Mouse (Mus musculus) heart, adult 8-10 months (tissue): Measurements from ENCODE around the gene Atoh8. TPM values are rescaled to one million over a fixed set of nuclear protein-coding genes. Genes with fewer than 3 reads are reported as not detected.

Source experiments
- DNase-seq: peaks from one replicate; pipeline ENCODE4 v3.0.0; 2022; ENCODE audit warnings: low spot score
- total RNA-seq, 4 experiments: library from RNA; stranded (reverse); gene quantifications; 2 replicates each; pipeline ENCODE4 v1.2.4; 2022

Gene Atoh8
- total RNA-seq, 4 experiments from 2014 or later, result 9.6 to 10.9 (median 10.1) TPM

DNA sequence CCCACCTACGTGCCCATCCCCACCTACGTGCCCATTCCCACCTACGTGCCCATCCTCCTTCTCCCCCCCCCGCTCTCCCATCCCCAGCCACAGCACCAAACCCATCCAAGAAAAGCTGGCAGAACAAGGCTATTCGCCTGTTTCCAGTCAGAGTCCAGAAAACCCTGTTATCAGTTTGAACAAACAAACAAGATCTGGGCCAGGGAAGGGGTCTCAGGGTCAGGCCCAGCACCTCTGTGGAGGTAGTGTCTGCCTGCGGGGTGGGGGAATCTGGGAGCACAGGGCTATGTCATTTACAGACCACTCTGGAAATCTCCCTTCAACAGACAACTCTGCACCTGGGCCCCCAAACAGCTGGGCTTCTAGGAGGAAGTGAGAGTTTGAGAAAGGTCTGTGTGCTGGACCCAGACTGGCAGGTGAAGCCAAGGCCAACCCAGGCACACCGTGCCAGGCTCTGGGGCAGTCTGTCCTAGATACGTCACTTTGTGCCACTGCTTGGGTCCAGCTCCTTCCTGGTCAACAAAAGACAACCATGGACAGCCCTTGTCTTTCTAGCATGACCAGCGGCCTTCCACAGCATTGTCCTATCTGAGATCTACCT, 7.6 kb downstream of the Atoh8 start:
- DNase-seq, result no peak

DNA sequence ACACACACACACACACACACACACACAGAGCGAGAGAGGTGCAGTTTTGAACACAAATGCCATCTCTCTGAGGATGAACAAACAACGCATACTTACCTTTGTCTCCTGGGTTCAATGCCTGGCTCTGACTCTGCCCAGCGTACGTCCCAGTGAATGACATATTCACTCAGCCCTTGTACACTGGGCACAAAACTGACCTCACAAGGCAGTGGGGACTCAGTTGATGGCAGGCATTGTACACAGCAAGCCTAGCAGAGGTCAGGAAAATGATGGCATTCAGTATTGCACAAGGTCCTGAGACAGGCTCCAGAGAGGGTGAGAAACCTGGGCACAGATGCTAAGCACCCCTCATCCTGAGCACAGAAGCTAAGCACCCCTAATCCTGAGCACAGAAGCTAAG, 8.4 kb downstream of the Atoh8 start:
- no peak for DNase-seq

DNA sequence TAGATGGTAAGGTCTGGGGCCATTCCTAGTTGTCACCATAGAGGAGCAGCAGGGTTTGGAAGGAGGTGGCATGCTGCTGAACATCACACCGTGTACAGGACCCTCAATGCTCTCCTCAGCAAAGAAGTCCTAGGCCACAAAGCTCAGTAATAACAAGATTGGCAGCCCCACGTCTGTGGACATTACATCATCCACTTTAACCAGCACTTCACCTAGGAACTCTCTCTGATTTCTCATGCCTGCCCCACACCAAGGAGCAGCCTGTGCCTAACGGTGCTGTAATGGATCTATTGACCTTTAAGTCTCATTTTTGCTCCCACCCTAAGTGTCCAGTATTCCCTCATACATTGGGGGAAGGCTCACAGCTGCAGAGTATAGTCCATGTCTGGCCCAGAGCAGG, 9.7 kb downstream of the Atoh8 start:
- no peak for DNase-seq

DNA sequence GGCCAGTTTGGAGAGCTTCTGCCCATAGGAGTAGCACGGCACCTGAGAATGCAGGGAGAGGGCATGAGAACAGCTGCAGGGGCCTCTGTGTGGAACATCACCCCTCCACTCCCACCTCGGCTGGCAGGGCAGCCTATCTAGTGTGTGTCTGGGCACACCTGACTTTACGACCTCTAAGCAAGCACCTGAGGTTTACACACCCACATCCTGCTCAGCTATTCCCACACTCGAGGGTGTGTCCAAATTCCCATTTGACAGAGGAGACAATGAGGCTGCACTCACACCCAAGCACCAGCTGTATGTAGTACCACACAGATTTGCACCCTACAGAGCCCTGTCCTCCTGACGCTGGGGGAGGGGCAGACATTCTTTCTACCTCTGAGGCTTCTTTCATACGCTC, 11.5 kb downstream of the Atoh8 start:
- DNase-seq, result no peak

DNA sequence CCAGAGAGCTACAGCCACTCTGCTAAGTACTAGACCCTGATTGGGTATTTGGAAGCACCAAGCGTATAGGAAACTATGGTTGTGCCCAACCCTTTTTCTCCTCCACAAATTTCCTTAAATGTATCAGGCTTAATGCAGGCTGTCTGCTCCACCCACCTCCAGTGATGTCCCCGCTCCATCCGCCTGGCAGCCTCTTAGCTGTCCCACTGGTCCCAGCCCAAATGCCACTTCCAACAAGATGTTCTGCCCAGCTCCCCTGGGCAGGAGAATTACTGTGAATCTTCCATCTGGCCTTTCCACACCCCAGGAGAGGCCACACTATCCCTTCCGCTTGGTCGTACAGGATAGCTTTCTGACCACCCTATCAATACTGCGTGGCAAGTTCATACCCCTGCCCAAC, 12.5 kb downstream of the Atoh8 start:
- no peak for DNase-seq

DNA sequence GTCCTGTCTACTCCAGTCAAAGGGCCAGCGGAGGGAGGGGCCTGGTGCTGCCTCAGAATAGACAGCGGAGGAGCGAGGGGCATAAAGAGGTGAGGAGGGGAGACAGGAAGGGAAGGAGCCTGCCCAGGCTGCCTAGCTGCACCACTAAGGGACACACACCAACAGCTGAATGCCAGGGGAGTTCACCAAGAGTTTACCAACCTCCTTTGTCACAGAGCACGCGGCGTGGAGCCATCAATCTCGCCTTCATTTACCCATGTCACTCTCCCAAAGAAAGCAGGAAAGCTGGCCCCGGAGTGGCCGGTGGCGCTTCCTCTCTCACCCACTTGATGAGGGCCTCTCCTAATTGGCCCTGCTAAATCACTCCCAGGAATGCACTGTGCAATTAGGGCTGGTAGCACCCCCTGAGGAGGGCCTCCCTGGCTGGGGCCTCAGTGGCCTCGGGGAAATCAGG, 13.1 kb downstream of the Atoh8 start:
- DNase-seq, result no peak

DNA sequence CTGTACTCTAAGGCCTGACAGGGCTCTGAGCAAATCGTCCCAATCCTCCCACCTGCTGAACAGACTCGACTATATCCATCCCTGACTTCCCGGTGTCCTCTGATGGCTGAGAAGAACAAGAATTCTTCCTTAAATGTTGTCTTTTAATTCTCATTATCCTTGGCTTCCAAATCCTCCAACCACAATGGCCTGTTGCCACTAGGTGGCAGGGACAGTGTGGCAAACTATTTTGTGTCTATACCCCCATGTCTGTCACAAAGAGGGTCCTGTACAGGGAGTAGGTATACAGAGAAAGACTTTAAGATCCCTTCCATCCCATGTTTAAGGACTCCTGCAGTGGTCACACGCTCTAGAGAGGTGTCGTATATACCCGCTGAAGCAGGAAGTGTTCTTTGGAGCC, 14.1 kb downstream of the Atoh8 start:
- no peak for DNase-seq

DNA sequence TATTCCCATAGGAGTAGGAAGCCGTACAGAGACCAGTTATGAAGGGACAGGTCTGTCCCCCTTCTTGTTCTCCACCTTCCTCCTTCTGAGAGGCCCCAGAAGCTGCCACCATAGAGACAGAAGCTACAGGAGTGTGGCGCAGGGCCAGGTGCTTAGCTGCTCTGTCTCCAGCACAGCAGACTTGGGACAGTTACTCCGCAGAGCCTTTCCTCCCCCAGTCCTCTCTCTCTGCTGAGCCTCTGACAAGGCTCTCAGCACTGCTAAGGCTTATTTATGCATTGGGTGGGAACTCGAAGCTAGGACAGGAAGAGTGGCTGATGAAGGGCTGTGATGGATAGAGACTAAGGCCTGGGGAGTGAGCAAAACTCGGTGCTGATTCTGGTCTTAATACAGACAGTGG, 15.8 kb downstream of the Atoh8 start:
- no peak for DNase-seq

DNA sequence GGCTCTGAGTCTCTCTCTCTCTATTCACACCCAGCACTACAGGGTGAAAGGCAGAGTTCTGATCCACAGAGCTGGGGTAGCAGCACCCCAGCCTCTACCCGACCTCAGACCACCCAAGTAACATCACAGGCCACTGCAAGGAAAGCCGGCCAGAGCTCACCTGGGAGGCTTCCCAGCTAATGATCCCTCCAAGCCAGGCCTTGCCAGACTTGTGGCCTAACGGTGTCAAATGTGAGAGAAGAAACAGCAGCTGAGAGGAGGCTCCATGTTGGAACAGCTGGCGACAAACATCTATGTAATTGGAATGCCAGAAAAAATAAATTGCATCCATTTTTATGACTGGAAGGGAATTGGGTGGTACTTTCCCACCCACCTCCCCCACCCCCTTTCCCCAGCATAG, 17.1 kb downstream of the Atoh8 start:
- DNase-seq, result no peak

DNA sequence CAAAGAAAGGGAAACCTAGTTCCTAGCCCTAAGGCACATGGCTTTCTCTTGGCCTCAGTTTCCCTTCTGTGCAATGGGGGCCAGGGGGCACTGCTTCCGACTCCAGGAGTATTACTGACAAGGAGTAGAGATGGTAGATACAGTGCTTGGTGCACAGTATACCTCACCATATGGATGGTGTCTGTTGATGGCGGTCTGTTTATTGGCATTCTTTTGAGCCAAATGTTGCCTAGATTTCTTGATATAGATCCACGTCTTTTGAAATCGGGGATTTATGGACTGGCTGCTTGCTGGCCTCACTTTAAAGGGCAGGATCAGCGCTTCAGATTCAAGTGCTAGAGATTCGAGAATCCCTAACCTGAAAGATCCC, 18.0 kb downstream of the Atoh8 start:
- DNase-seq, result no peak

DNA sequence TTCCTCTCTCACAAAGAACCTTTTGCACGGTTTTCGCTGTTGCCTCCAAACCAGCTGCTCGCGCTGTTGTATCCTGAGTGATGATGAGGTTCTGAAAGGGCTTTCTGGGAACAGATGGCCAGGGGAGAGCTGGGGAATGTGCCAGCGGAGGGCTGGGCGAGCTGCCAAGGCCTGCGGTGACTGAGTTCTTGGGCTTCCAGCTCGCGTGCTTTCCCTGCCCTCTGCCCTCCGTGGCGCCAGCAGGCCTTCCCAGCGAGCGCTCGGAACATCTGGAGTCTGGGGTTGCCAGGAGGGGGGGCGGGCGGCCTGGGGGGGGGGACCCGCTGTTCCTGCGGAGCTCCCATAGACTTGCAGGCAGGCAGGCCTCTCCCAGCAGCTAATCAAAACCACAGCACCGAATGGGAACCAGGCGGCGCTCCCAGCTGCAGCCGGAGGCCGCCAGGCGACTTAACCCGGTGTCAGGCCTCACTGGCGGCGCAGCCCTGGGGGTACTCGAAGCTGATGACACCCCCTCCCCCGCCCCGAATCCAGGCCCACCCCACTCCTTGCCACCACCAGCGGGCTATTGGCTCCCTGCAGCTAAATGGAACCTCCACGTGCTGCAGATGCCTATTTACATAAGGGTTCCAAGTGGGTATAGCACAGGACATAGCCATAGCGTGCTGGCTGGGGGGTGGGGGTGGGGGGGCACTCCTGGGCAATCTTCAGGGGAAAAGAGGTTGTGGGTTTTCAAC, 18.5 kb downstream of the Atoh8 start:
- peak; percentile 99 for DNase-seq

DNA sequence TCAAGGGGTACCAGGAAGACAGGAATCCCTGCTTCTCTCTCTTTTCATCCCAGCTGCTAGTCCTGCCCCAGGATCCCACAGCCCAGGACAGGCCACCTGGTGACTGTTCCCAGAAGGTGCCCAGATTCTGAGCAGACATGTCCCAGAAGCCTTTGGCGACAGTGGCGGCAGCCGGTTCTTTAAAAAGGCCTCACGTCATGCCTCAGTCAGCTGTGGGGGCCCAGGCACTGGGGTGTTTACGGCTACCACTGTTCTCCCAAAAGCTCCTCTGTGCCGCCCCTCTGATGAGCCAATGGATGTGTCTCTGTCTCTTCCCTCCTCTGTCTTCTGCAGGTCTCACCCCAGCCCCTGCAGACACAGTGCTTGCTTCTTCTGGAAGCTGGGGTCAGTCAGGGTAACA, 19.8 kb downstream of the Atoh8 start:
- no peak for DNase-seq

DNA sequence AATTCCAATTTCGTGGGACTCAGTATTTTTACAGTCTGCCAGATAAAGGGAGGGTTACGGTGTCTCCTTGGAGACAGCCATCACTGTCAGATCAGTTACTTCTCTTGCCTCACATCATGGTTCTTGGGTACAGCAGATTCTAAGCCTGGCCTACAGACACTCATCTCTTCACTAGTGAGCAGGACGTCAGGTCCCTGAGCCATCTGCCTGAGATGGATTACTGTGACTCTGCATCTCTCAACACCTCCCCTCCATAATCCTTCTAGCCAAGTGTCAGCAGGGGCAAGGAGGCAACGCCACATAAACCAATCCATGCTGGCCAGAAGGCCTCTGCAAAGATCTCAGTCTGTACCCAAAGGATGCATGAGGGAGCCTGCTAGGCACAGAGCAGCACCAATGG, 24.0 kb downstream of the Atoh8 start:
- DNase-seq, result no peak

DNA sequence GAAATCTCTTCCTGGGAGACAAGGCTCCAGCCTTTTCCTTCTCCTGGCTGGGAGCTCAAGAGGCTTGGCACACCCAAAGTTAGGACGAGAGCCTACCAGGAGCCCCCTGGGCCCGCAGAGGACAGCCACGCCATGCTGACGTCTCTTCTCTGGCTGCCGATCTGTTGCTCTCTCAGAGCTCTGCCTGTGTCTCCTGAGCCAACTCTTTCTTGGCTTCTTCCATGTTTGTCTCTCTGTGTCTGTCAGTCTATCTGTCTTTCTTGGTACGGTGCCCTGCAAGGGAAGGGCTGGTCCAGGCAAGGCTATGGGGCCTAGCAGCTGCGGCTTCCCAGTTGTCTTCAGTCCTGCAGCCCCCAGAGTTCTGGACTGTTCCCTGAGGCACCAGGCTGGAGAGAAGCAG, 24.6 kb downstream of the Atoh8 start:
- DNase-seq, result no peak

DNA sequence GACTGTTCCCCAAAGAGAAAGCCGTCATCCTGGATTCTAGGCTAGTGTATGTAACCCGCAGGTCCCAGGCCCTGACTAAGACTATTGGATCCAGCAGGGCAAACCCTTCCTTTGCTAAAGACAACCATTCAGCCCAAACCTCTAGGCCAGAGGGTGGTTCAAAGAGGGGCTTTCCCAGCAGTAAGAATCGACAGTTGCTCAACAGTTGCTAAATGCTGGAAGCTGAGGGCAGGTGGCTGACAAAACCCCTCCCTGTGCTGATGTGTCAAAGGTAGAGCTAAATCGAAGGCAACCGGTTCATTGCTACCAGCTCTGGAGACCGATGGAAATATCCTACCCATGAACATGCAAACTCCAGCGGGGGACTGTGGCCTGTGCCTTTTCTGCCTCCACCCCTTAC, 25.6 kb downstream of the Atoh8 start:
- no peak for DNase-seq

DNA sequence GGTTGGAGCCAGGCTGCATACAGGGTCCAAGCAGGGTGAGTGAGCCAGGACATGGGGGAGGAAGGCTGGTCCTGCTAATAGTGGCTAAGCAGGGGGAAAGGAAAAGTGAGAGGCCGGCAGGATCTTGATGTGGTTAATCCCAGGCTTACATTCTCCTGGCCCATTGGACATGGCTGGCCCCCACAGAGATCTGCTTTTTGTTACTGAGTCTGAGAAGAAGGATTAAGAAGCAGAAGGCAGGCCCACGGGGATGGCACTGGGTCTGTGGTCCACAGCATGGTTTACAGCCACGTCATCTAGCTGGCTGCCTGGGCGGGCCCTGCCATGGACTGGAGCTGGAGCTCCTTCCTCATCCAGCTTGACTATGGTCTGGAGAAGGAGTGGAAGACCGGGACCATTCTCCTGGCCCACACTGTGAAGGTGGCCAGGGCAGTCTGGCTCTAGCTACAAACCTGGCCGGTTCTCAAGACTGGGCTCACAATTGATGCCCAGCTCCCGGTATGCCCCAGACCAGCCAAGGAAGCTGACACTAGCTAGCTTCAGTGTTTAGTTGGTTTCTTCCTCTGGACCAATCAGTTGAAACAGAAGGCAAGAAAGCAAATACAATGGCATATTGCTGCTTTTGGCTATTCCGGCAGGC, 26.9 kb downstream of the Atoh8 start:
- no peak for DNase-seq

DNA sequence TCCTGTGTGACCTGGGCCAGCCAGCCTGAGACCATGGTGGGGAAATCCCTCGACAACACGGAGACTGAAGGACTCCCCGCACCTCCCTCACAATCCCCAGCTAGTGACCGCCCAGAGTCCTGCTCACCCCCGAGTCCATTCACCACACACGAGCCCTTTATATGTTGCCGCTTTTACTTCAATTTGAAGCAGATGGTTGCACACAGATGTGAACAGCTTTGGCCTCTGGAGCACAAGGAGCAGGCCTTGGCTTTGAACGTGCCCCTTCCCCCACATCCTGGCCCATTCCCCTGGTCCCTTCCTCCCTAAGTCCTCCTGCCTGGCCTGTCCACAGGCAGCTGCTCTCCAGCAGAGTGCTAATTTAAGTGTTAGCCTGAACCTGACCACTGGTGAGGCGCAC, 29.4 kb downstream of the Atoh8 start:
- no peak for DNase-seq

DNA sequence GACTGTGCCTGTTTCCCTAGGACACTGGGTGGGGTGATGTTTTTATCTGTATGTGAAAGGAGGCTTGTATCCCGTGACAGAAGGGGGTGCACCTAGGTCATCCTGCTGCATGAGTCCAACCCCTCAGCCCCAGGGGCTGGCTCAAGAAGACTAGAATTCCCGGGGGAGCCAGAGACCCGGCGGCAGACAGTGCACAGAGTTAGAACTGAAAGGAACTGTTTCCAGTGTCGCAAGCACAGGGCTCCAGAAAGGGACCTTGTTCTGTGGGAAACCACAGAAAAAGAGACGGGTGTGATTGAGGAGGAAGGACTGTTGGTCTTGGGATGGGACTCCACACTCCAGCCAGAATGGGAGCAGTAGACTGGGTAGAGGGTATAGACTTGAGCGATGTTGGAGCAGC, 30.5 kb downstream of the Atoh8 start:
- no peak for DNase-seq

DNA sequence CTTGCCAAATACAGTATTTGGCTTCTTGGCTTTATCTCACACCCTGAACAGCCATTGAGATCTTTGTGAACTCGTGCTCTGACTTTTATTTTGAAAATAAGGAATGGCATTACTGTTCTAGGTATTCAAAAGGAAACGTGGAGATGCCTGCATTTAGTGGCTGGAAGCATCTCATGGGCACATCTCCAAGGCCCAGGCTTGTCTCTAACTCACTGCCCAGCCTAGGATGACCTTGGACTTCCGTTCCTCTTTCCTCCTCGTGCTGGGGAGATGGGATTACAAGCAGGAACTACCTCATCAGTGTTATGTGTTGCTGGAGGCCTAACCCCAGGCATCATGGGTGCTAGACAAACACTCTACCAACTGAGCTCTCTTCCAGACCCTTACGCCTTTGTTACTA, 32.1 kb downstream of the Atoh8 start:
- DNase-seq, result no peak

DNA sequence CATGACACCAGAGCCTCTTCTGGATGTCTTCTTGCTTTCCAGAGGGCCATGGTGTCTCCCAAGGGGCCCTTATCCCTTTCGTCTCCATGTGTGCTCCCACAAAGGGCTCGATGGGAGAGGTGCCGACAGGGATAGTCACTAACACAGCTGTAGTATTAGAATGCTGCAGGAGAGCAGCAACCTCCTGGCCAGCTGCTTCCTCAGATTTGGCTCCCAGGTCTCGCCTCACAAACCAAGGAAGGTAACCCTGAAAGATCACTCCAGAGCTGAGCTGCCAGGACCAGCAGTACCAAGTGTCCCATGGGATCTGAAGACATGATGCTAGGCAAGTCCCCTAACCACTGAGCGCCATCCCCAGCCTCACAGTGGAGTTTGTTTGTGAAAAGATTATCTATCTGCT, 32.6 kb downstream of the Atoh8 start:
- no peak for DNase-seq

DNA sequence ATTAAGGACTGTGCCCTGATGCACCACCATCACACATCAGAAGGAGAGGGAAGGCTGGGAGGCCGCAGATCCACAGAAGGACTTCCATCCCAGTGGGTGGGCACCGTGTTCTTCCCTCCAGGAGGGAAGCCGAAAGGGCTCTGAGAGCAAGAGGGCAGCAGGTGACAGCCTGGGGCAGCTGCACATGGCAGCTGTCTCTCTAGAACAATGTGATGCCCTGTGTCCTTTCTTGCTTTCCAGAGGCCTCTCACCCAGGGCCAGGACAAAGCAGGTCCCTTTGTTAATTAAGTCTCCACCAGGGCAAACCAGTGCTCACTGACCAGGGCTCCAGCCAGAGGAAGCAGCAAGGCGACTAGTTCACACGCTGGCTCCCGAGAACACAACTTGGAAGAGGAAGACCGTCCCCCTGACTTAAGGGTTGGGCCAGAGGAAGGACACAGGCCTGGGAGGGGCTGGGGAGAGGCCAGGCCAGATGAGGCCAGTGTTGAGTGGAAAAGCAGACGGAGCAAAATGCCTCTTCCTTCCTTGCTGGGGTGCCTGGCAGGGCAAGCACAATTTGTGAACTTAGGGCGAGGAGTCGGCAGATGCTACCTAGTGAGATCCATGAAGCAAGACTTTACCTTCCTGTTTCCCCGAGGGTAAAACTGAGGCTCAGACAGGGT, 34.7 kb downstream of the Atoh8 start:
- peak; percentile 78 for DNase-seq

DNA sequence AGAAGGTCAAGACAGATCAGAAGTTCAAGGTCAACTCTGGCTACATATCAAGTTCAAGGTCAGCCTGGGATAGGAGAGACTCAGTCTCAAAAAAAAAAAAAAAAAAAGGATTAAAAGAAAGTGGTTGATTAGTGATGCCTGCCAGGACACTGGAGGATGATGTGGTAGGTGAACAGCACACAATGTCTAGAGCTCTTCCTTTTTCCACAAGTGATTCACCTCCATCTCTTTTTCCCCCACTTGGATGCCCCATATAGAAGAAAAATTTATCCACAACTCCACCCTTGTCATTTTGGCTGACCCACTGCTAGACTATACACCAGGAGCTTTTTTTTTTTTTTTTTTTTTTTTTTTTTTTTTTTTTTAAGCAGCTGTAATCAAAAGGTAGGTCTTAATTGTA, 37.9 kb downstream of the Atoh8 start:
- no peak for DNase-seq

DNA sequence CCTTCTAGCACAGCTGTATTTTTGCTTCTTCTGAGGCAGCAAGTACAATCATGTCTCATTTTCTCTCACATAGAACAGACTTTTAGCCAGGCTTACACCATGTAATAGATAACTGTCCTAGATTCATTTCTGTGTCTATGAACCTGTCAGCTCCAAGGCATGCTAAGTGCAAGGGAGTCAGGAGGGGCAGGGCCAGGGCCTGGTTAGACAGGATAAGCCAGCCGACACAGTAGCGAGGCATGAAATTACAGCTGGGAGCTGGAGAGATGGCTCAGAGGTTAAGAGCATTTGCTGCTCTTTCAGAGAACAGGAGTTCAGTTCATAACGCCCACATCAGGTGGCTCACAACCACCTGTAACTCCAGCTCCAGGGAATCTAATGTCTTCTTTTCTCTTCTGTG, 38.7 kb downstream of the Atoh8 start:
- DNase-seq, result no peak
